Mouse (Mus musculus): Measurements from ENCODE around the gene Rab24.

DNA sequence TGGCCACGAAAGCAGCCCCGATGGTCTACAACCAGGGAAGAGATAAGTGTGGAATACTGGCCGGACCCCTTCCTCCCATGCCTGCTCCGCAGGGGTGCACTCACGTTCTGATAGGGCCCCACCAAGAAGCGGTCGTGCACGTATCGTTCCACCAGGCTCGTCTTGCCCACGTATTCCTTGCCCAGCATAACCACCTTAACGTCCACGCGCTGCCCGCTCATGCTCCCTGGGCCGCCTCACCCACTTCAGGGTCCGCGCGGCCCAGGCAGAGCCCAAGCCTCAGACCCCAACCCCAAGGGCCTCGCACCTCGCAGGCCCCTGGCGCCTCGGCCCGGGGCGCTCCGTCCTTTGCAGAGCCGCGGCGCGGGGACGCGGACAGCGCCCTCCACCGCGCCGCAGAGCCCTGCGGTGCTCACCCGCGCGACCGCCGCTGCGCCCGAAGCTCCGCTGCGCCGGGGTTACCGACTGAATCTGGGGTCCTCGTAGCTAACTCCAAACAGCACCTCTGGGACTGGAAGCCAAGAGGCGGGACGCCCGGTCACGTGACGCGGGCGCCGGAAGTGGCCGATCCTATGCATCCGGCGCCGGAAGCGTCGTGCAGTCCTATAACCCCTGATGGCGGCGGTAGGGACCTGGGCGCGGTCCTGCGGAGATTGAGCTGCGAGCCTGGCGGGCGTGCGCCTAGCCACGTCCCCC, at the start of gene Rab24:
- TF ChIP-seq CTCF (IDR thresholded peaks at IDR 0.05; ENCODE audit: borderline replicate concordance, extremely low read depth, insufficient read depth, insufficient read length) (no peak), POLR2A (IDR thresholded peaks at IDR 0.05; ENCODE audit: borderline replicate concordance, extremely low read depth, insufficient read depth, insufficient read length, poor library complexity, severe bottlenecking) (peak; percentile 60; the same call in 1 of the 2 replicates)
